Mouse (Mus musculus) heart, adult 2 months (tissue): ENCODE data around the gene Foxc2.

ENCODE experiments used
- CTCF ChIP-seq: fragments of 200-600 bp; IDR thresholded peaks from 2 replicates; pipeline ENCODE4 v1.8.1; 2022; ENCODE audit warnings: antibody characterized with exemption, mild to moderate bottlenecking, moderate library complexity
- EP300 ChIP-seq: fragments of 200-500 bp; IDR thresholded peaks from 2 replicates; pipeline ENCODE4 v1.6.1; 2011; ENCODE audit warnings: low read depth, low read length, control low read depth; ENCODE audit not compliant: insufficient read depth
- POLR2A ChIP-seq: fragments of 200-500 bp; IDR thresholded peaks from 2 replicates; pipeline ENCODE4 v1.6.1; 2011; ENCODE audit warnings: mild to moderate bottlenecking, low read depth, low read length, control low read depth; ENCODE audit not compliant: insufficient read depth

- peak; percentile 100 for TF ChIP-seq CTCF
- TF ChIP-seq EP300, result peak; percentile 98
- TF ChIP-seq POLR2A, result no peak
Observed at GRCm38 (mm10) chr8:121113261-121113660, 2.7 kb upstream of the Foxc2 start.
